Mouse (Mus musculus): Measurements from ENCODE around the gene Hsh2d. TPM values are rescaled to one million over a fixed set of nuclear protein-coding genes. Genes with fewer than 3 reads are reported as not detected.

Hsh2d gene
- 0.05 and 0.09 TPM in 2 replicates for polyA plus RNA-seq (2012; rRNA removed)

GRCm38 (mm10) chr8:72189417-72190214 lies at the start of gene Hsh2d:
TSS of gene Hsh2d (plus strand) at chr8:72189638.

GRCm38 (mm10) chr8:72160707-72161697 lies 28.4 kb upstream of the Hsh2d start, which contains the start of gene Rab8a:
TSS of gene Rab8a (plus strand) at chr8:72161200.

GRCm38 (mm10) chr8:72212751-72213150 lies 23.3 kb downstream of the Hsh2d start, which contains the start of gene Cib3:
TSS of gene Cib3 (minus strand) at chr8:72212837.

GRCm38 (mm10) chr8:72213536-72213935 lies 24.1 kb downstream of the Hsh2d start, which contains the start of gene Gm11034:
TSS of gene Gm11034 (minus strand) at chr8:72213636.

GRCm38 (mm10) chr8:72219541-72220363 lies 30.3 kb downstream of the Hsh2d start, which contains the start of gene Fam32a:
TSS of gene Fam32a (plus strand) at chr8:72219730.

GRCm38 (mm10) chr8:72239499-72240402 lies 50.3 kb downstream of the Hsh2d start, which contains the start of gene Ap1m1:
TSS of gene Ap1m1 (plus strand) at chr8:72240018.

Other genes with a start within 250 kb of the Hsh2d start
- 21.4 and 22.4 TPM in 2 replicates for gene Zfp961, start 238.6 kb upstream of the Hsh2d start, polyA plus RNA-seq (2012; rRNA removed)
- 0.06 and 0.16 TPM in 2 replicates for gene Cyp4f18, start 180.0 kb upstream of the Hsh2d start, polyA plus RNA-seq (2012; rRNA removed)
- gene Olfr372, start 148.4 kb upstream of the Hsh2d start, polyA plus RNA-seq (2012; rRNA removed), result not detected in 2 replicates
- not detected in 2 replicates for gene Olfr373, start 106.5 kb upstream of the Hsh2d start, polyA plus RNA-seq (2012; rRNA removed)
- not detected in 2 replicates for gene Olfr374, start 82.6 kb upstream of the Hsh2d start, polyA plus RNA-seq (2012; rRNA removed)
- gene Tpm4, start 54.7 kb upstream of the Hsh2d start, polyA plus RNA-seq (2012; rRNA removed), result 121 and 125 TPM in 2 replicates
- 89.8 and 93.6 TPM in 2 replicates for gene Rab8a, start 28.4 kb upstream of the Hsh2d start, polyA plus RNA-seq (2012; rRNA removed)
- not detected in 2 replicates for gene Cib3, start 23.2 kb downstream of the Hsh2d start, polyA plus RNA-seq (2012; rRNA removed)
- gene Gm11034, start 24.0 kb downstream of the Hsh2d start, polyA plus RNA-seq (2012; rRNA removed), result not detected in 2 replicates
- gene Fam32a, start 30.1 kb downstream of the Hsh2d start, polyA plus RNA-seq (2012; rRNA removed), result 90.0 and 91.8 TPM in 2 replicates
- 220 and 234 TPM in 2 replicates for gene Ap1m1, start 50.4 kb downstream of the Hsh2d start, polyA plus RNA-seq (2012; rRNA removed)
- gene Gm10282, start 115.6 kb downstream of the Hsh2d start, polyA plus RNA-seq (2012; rRNA removed), result 12.4 and 15.5 TPM in 2 replicates
- gene Klf2, start 129.4 kb downstream of the Hsh2d start, polyA plus RNA-seq (2012; rRNA removed), result 7.6 and 8.7 TPM in 2 replicates
- gene Eps15l1, start 231.8 kb downstream of the Hsh2d start, polyA plus RNA-seq (2012; rRNA removed), result 79.9 and 81.8 TPM in 2 replicates

Data from central nervous system, embryonic 18 days (tissue).